Mouse (Mus musculus) large intestine, adult 2 months (tissue): ENCODE data around the gene Nsd2. TPM values are rescaled to one million over a fixed set of nuclear protein-coding genes. Genes with fewer than 3 reads are reported as not detected.
"Not testable (repeated sequence)": the region's sequence is repeated elsewhere in the genome, so short reads cannot be mapped to it uniquely, and the experiment has no call there.

Experiments
- DNase-seq: peaks from one replicate; pipeline ENCODE4 v3.0.0-alpha.2; 2012; ENCODE audit warnings: low read depth, low spot score
- WGBS: fragments of 180-500 bp; shearing (Covaris S2); methylation state at CpG from one replicate; pipeline ENCODE4 v1.1.7; 2018; 5-methylcytosine and 5-hydroxymethylcytosine counted together
- polyA plus RNA-seq: library from polyadenylated mRNA; depleted of rRNA; stranded (reverse); fragments of >200 nt; gene quantifications from 2 replicates; pipeline ENCODE4 v1.2.3, GENCODE M21; 2012

Gene Nsd2
- polyA plus RNA-seq, 1 experiment = 10.0 TPM

- WGBS = 79% methylated on average over 1 of the region's 1 CpGs
- no peak for DNase-seq
These were observed 20.8 kb downstream of the Nsd2 start for GRCm38 (mm10) chr5:33841331-33841730.

GRCm38 (mm10) chr5:33842549-33842948 lies 22.0 kb downstream of the Nsd2 start:
- DNase-seq = no peak
- 86% methylated on average over 4 of the region's 4 CpGs for WGBS

GRCm38 (mm10) chr5:33851466-33851865 lies 30.9 kb downstream of the Nsd2 start:
- no peak for DNase-seq
- 87% methylated on average over 4 of the region's 4 CpGs for WGBS

GRCm38 (mm10) chr5:33853086-33853485 lies 32.6 kb downstream of the Nsd2 start:
- WGBS = 97% methylated on average over 1 of the region's 1 CpGs
- DNase-seq = no peak

DNA sequence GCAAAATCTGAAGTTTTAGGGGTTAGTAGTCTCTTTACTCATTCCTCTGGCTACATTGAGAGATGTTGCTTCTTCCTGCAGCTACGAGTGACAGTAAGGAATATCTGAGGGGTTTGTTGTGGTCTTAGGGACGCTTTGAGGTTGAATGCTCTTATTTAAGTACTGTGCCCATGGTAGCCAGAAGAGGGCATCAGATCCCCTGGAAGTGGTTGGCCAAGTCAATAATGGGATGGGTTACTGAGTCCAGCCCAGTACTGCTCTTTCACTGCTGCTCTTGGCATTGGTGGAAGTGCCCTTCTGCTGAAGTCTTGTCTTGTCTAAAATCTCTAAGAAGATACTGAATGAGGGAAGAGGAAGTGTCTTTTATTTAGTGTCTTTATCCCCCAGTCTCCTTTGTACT lies 33.5 kb downstream of the Nsd2 start:
- DNase-seq = no peak
- WGBS = 85% methylated on average over 2 of the region's 2 CpGs

- DNase-seq = no peak
These were observed 37.2 kb downstream of the Nsd2 start for GRCm38 (mm10) chr5:33857693-33858092.

- WGBS = 98% methylated on average over 1 of the region's 1 CpGs
- DNase-seq = no peak
These were observed 54.9 kb downstream of the Nsd2 start for GRCm38 (mm10) chr5:33875472-33875871.

DNA sequence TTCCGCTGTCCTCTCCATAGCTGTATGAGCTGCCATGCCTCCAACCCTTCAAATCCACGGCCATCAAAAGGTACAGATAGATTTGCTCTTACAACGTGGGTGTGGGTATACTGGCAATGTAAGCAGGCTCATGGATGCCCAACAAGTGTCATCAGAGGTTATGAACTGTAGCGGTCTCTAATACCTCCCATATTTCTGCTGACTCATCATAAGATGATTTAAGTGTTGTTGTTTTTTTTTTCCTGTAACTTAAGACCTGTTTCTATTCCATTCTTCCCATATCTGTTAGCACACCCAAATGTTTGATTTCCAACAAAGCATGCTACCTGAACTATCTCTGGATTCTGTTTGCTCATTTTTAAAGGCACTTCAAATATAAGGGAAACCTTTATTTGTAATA lies 60.6 kb downstream of the Nsd2 start:
- 94% methylated on average over 4 of the region's 4 CpGs for WGBS
- no peak for DNase-seq

- WGBS = 93% methylated on average over 6 of the region's 6 CpGs
These were observed 72.9 kb downstream of the Nsd2 start for GRCm38 (mm10) chr5:33893406-33893805.

DNA sequence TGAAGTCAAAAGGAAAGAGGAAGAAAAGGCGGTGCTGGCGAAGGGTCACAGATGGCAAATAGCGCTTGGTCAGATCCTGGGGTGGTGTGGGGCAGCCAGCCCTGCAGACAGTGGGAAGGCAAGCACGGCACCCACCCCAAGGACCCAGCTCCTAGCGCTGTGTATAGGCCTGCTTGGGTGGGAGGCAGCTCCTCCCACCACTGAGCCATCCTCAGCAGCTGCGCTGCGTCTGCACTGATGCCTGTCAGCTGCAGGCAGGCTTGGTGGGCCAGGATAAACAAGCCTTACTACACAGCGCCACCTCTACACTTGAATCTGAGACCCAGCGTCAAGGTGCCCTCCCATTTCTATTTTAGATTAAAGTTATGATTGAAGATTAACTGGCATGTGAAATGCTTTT lies 74.6 kb downstream of the Nsd2 start:
- DNase-seq = no peak
- 83% methylated on average over 9 of the region's 9 CpGs for WGBS

More at GRCm38 (mm10) chr5:33893406-33893805, 72.9 kb downstream of the Nsd2 start:
- DNase-seq = no peak

GRCm38 (mm10) chr5:33897158-33897557 lies 76.6 kb downstream of the Nsd2 start:
- 75% methylated on average over 2 of the region's 2 CpGs for WGBS

GRCm38 (mm10) chr5:33898671-33899070 lies 78.1 kb downstream of the Nsd2 start:
- 86% methylated on average over 9 of the region's 9 CpGs for WGBS
- no peak for DNase-seq

More at GRCm38 (mm10) chr5:33897158-33897557, 76.6 kb downstream of the Nsd2 start:
- no peak for DNase-seq

- 71% methylated on average over 3 of the region's 3 CpGs for WGBS
These were observed 78.7 kb downstream of the Nsd2 start for GRCm38 (mm10) chr5:33899245-33899644.

GRCm38 (mm10) chr5:33900101-33900500 lies 79.6 kb downstream of the Nsd2 start:
- WGBS = 89% methylated on average over 3 of the region's 3 CpGs
- no peak for DNase-seq

More at GRCm38 (mm10) chr5:33899245-33899644, 78.7 kb downstream of the Nsd2 start:
- DNase-seq = no peak

- 97% methylated on average over 9 of the region's 9 CpGs for WGBS
- no peak for DNase-seq
These were observed 80.3 kb downstream of the Nsd2 start for GRCm38 (mm10) chr5:33900701-33901263.

- 50% methylated on average over 3 of the region's 3 CpGs for WGBS
- no peak for DNase-seq
These were observed 80.8 kb downstream of the Nsd2 start for GRCm38 (mm10) chr5:33901278-33901677.

DNA sequence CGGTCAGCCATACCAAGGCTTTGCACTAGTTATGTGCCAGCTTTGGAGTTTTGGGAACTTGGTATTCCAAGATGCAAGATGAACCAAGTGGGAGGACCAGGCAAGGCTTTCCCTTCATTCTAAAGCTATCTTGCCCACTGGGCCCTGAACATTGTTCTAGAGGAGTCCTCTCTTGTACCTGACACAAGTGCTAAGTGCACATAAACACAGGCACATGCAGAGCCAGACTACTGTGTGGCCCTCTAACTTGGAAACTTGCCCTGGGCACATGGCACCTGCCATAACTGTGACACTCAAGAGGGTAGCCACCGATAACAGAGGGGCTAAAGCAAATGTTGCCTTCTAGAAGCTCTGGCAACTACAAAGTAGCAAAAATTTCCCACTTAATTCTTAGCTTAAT lies 82.2 kb downstream of the Nsd2 start:
- no peak for DNase-seq
- 84% methylated on average over 2 of the region's 2 CpGs for WGBS

- 89% methylated on average over 9 of the region's 9 CpGs for WGBS
- DNase-seq = no peak
These were observed 82.7 kb downstream of the Nsd2 start for GRCm38 (mm10) chr5:33903176-33903575.

- not testable (repeated sequence) for DNase-seq
These were observed 94.5 kb downstream of the Nsd2 start for GRCm38 (mm10) chr5:33915031-33915430.

- not testable (repeated sequence) for DNase-seq
- WGBS = 97% methylated on average over 2 of the region's 2 CpGs
These were observed 96.1 kb downstream of the Nsd2 start for GRCm38 (mm10) chr5:33916616-33917015.

DNA sequence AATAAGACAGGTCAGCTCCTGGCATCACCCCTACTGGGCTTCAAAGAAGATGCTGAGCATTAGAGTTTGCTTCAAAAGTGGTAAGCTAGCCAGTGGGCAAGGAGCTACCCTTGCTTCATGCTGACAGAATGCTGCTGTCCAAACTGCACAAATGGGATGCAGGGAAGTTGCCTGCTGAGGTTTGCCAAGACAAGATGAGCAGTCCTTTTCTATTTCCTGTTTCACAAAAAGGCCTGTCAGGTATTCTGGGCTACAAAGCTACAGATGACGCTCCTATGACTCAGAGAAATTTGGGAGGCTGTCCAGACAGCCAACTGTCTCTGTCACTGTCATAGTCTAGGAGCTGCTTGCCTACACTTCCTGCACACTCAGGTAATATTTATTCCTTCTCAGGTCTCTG lies 98.9 kb downstream of the Nsd2 start:
- no peak for DNase-seq
- 94% methylated on average over 1 of the region's 1 CpGs for WGBS

DNA sequence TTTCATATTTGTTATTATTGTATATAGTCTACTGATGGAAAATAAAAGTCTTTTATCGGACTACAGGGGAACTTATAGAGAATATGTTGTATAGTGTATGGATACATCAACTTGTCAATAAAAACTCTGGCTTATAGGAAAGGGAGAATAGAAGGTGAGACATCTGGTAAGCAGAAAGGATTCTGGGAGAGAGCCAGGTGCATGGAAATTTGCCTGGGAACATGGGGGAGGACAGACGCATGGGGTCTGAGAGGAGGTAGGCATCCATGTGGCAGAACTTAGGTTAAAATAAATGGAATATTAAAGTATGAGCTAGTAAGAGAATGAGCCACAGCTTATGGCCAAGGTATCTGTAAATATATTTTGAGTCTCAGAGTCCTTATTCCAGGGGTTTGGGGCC lies 99.5 kb downstream of the Nsd2 start:
- WGBS = 96% methylated on average over 2 of the region's 2 CpGs
- no peak for DNase-seq
